Mouse (Mus musculus): ENCODE results near the gene Ticrr. TPM values are rescaled to one million over a fixed set of nuclear protein-coding genes. Genes with fewer than 3 reads are reported as not detected.

The Ticrr gene
- polyA plus RNA-seq, 1 experiment from 2014 or later = 12.7 TPM

GRCm38 (mm10) chr7:79710130-79710607, 50.2 kb downstream of the Ticrr start:
- Histone ChIP-seq H3K4me1 (ENCODE audit: control insufficient read depth, insufficient read depth, low read length) (peaks cover 9% of the 10 kb centered on the region; the same call in 1 of the 2 replicates), H3K27ac (ENCODE audit: low read length) (no peak overlapping the region), H3K4me3 (ENCODE audit: low read depth, low read length) (peak overlapping the region; percentile 23), H3K4me2 (replicated peaks; ENCODE audit: low read depth, low read length) (peak overlapping the region; percentile 60), H3K9me3 (ENCODE audit: control insufficient read depth, low read depth, low read length) (no peaks in the 10 kb centered on the region), H3K27me3 (ENCODE audit: control insufficient read depth, insufficient read depth, low read length) (no peaks in the 10 kb centered on the region), H3K9ac (replicated peaks; ENCODE audit: low read depth, low read length) (no peak overlapping the region; the same call in 1 of the 2 replicates), H3K36me3 (ENCODE audit: control insufficient read depth, insufficient read depth, low read length) (peaks cover 21% of the 10 kb centered on the region; the same call in 1 of the 2 replicates)
- 2% methylated on average over 55 of the region's 55 CpGs for WGBS
- peak; percentile 59; the same call in 1 of the 2 replicates for ATAC-seq (ENCODE audit: insufficient number of reproducible peaks, insufficient read depth, low FRiP score, low read depth)

- H3K4me3 ChIP-seq (ENCODE audit: low read depth, low read length) = no peak overlapping the region
- H3K27me3 ChIP-seq (ENCODE audit: control insufficient read depth, insufficient read depth, low read length) = no peaks in the 10 kb centered on the region
- no peak overlapping the region for H3K27ac ChIP-seq (ENCODE audit: low read length)
- H3K4me2 ChIP-seq (replicated peaks; ENCODE audit: low read depth, low read length) = 0 out of 2 replicates have a peak overlapping the region, but pooled peaks have one; percentile 60
- no peaks in the 10 kb centered on the region for H3K9me3 ChIP-seq (ENCODE audit: control insufficient read depth, low read depth, low read length)
- 54% methylated on average over 17 of the region's 17 CpGs for WGBS
- H3K36me3 ChIP-seq (ENCODE audit: control insufficient read depth, insufficient read depth, low read length) = peaks cover 20% of the 10 kb centered on the region; the same call in 1 of the 2 replicates
- ATAC-seq (ENCODE audit: insufficient number of reproducible peaks, insufficient read depth, low FRiP score, low read depth) = no peak
- peaks cover 9% of the 10 kb centered on the region; the same call in 1 of the 2 replicates for H3K4me1 ChIP-seq (ENCODE audit: control insufficient read depth, insufficient read depth, low read length)
- H3K9ac ChIP-seq (replicated peaks; ENCODE audit: low read depth, low read length) = no peak overlapping the region
These were observed 50.8 kb downstream of the Ticrr start for GRCm38 (mm10) chr7:79710831-79711230.

DNA sequence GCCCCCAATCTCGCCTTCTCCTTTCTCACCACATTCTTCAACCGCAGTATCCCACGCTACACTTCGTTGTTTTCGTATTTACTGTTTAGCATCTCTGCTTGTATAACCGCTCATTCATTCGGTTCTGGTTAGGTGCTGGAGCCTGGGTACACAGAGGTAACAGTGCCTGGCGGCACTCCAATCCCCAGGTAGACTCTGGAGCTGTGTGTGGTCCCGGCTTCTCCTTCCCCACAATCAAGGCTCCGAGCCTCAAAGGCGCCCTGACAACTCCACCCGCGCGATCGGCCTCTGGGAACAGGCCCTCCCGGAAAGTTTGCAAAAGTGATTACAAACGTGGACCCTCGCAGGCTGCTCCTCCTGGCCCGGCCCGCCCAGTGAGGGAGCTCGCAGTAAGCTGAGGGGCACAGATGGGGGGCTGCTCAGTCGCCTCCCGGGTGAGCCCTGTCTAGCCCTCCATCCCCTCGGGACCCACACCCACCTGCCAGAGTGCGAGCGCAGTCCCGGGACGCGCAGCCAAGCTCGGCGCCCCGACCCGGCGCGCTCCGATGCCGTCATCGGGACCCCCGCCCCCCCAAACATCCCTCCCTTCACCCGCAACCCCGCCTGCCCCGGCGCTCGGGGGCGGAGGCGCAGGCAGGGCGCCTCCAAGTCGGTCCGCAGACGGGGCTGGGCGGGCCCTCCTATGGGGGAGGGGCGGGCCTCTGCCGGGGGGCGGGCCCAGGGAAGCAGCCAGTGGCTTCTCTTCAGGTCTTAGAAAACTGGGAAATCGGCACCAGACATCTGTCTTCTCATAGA, 55.4 kb downstream of the Ticrr start, which contains the start of gene Kif7:
Gene Kif7 (minus strand): TSS at position 534 of the 795 bp plus-strand sequence.
- WGBS = under 1% methylated on average over 55 of the region's 55 CpGs

GRCm38 (mm10) chr7:79721386-79721977, 61.5 kb downstream of the Ticrr start:
- under 1% methylated on average over 47 of the region's 48 CpGs for WGBS
- Histone ChIP-seq H3K9me3 (ENCODE audit: control insufficient read depth, low read depth, low read length) (no peaks in the 10 kb centered on the region), H3K4me1 (ENCODE audit: control insufficient read depth, insufficient read depth, low read length) (no peaks in the 10 kb centered on the region), H3K27ac (ENCODE audit: low read length) (no peak overlapping the region), H3K4me2 (replicated peaks; ENCODE audit: low read depth, low read length) (peak overlapping the region; percentile 88), H3K36me3 (ENCODE audit: control insufficient read depth, insufficient read depth, low read length) (no peaks in the 10 kb centered on the region), H3K27me3 (ENCODE audit: control insufficient read depth, insufficient read depth, low read length) (no peaks in the 10 kb centered on the region), H3K9ac (replicated peaks; ENCODE audit: low read depth, low read length) (peak overlapping the region; percentile 49), H3K4me3 (ENCODE audit: low read depth, low read length) (peak overlapping the region; percentile 59)
- peak; percentile 79; the same call in 1 of the 2 replicates for ATAC-seq (ENCODE audit: insufficient number of reproducible peaks, insufficient read depth, low FRiP score, low read depth)

More for the DNA sequence above, 55.4 kb downstream of the Ticrr start, which contains the start of gene Kif7:
- H3K4me1 ChIP-seq (ENCODE audit: control insufficient read depth, insufficient read depth, low read length) = peaks cover 7% of the 10 kb centered on the region; the same call in 1 of the 2 replicates
- H3K4me2 ChIP-seq (replicated peaks; ENCODE audit: low read depth, low read length) = peak within 1 kb of the TSS; percentile 72
- H3K27me3 ChIP-seq (ENCODE audit: control insufficient read depth, insufficient read depth, low read length) = no peaks in the 10 kb centered on the region
- H3K4me3 ChIP-seq (ENCODE audit: low read depth, low read length) = peak within 1 kb of the TSS; percentile 72
- H3K36me3 ChIP-seq (ENCODE audit: control insufficient read depth, insufficient read depth, low read length) = no peaks in the 10 kb centered on the region
- ATAC-seq (ENCODE audit: insufficient number of reproducible peaks, insufficient read depth, low FRiP score, low read depth) = peak; percentile 93
- no peak within 1 kb of the TSS for H3K27ac ChIP-seq (ENCODE audit: low read length)
- peak within 1 kb of the TSS; percentile 80 for H3K9ac ChIP-seq (replicated peaks; ENCODE audit: low read depth, low read length)
- no peaks in the 10 kb centered on the region for H3K9me3 ChIP-seq (ENCODE audit: control insufficient read depth, low read depth, low read length)

DNA sequence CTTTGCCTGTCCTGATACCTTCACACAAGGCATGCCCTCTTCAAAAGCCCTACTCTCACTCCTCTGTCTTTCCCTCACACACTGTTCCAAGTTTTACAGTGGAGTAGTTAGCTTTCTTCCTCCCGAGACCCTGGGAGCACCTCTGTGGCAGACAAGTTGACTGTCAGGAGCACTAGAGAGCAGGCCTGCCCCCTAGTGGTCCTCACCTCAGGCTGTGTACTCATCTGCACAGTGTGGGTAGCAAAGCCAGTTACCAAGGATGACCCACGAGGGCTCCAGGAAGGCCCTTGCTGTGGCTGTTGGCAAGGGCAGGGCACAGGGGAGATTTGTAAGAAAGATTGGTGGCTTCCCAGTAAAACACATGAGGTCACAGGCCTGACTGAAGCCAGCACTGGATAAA, 67.1 kb downstream of the Ticrr start:
- WGBS = 13% methylated on average over 2 of the region's 2 CpGs
- Histone ChIP-seq H3K9me3 (ENCODE audit: control insufficient read depth, low read depth, low read length) (no peaks in the 10 kb centered on the region), H3K4me1 (ENCODE audit: control insufficient read depth, insufficient read depth, low read length) (no peaks in the 10 kb centered on the region), H3K4me3 (ENCODE audit: low read depth, low read length) (no peak overlapping the region), H3K27ac (ENCODE audit: low read length) (no peak overlapping the region), H3K36me3 (ENCODE audit: control insufficient read depth, insufficient read depth, low read length) (no peaks in the 10 kb centered on the region), H3K4me2 (replicated peaks; ENCODE audit: low read depth, low read length) (no peak overlapping the region), H3K9ac (replicated peaks; ENCODE audit: low read depth, low read length) (no peak overlapping the region), H3K27me3 (ENCODE audit: control insufficient read depth, insufficient read depth, low read length) (no peaks in the 10 kb centered on the region)
- no peak for ATAC-seq (ENCODE audit: insufficient number of reproducible peaks, insufficient read depth, low FRiP score, low read depth)

- Histone ChIP-seq H3K9ac (replicated peaks; ENCODE audit: low read depth, low read length) (no peak overlapping the region), H3K36me3 (ENCODE audit: control insufficient read depth, insufficient read depth, low read length) (no peaks in the 10 kb centered on the region), H3K27me3 (ENCODE audit: control insufficient read depth, insufficient read depth, low read length) (no peaks in the 10 kb centered on the region), H3K4me3 (ENCODE audit: low read depth, low read length) (no peak overlapping the region), H3K4me2 (replicated peaks; ENCODE audit: low read depth, low read length) (no peak overlapping the region), H3K9me3 (ENCODE audit: control insufficient read depth, low read depth, low read length) (no peaks in the 10 kb centered on the region), H3K4me1 (ENCODE audit: control insufficient read depth, insufficient read depth, low read length) (no peaks in the 10 kb centered on the region), H3K27ac (ENCODE audit: low read length) (no peak overlapping the region)
- WGBS = 30% methylated on average over 6 of the region's 6 CpGs
- ATAC-seq (ENCODE audit: insufficient number of reproducible peaks, insufficient read depth, low FRiP score, low read depth) = peak; percentile 14; the same call in 1 of the 2 replicates
These were observed 68.2 kb downstream of the Ticrr start for GRCm38 (mm10) chr7:79728219-79728618.

DNA sequence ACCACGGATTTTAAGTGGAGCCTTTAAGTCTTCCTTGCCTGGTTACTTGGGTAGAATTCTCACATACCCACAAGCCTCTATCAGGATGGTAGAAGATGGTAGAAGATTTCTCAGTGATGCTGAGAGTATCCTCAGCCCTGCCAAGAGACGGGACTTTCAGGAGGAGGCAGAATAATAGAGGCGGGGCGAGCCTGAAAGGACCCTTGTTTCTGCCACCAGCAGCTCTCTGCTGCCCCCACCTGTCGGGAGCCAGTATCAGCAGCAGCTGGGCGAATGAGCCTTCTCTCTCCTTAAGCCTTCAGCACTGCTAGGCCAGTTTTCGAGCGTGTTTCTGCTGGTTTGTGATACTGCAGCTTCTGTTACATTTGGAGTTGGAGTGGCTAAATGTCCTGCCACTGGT, 69.2 kb downstream of the Ticrr start:
- Histone ChIP-seq H3K4me2 (replicated peaks; ENCODE audit: low read depth, low read length) (no peak overlapping the region), H3K9me3 (ENCODE audit: control insufficient read depth, low read depth, low read length) (no peaks in the 10 kb centered on the region), H3K27ac (ENCODE audit: low read length) (no peak overlapping the region), H3K27me3 (ENCODE audit: control insufficient read depth, insufficient read depth, low read length) (no peaks in the 10 kb centered on the region), H3K9ac (replicated peaks; ENCODE audit: low read depth, low read length) (no peak overlapping the region), H3K36me3 (ENCODE audit: control insufficient read depth, insufficient read depth, low read length) (no peaks in the 10 kb centered on the region), H3K4me3 (ENCODE audit: low read depth, low read length) (no peak overlapping the region), H3K4me1 (ENCODE audit: control insufficient read depth, insufficient read depth, low read length) (no peaks in the 10 kb centered on the region)
- no peak for ATAC-seq (ENCODE audit: insufficient number of reproducible peaks, insufficient read depth, low FRiP score, low read depth)
- WGBS = 15% methylated on average over 8 of the region's 8 CpGs

- H3K4me3 ChIP-seq (ENCODE audit: low read depth, low read length) = no peak overlapping the region
- no peaks in the 10 kb centered on the region for H3K36me3 ChIP-seq (ENCODE audit: control insufficient read depth, insufficient read depth, low read length)
- no peak overlapping the region for H3K4me2 ChIP-seq (replicated peaks; ENCODE audit: low read depth, low read length)
- no peaks in the 10 kb centered on the region for H3K9me3 ChIP-seq (ENCODE audit: control insufficient read depth, low read depth, low read length)
- H3K9ac ChIP-seq (replicated peaks; ENCODE audit: low read depth, low read length) = no peak overlapping the region
- no peaks in the 10 kb centered on the region for H3K4me1 ChIP-seq (ENCODE audit: control insufficient read depth, insufficient read depth, low read length)
- 64% methylated on average over 11 of the region's 11 CpGs for WGBS
- no peak; the same call in 1 of the 2 replicates for ATAC-seq (ENCODE audit: insufficient number of reproducible peaks, insufficient read depth, low FRiP score, low read depth)
- no peaks in the 10 kb centered on the region for H3K27me3 ChIP-seq (ENCODE audit: control insufficient read depth, insufficient read depth, low read length)
- H3K27ac ChIP-seq (ENCODE audit: low read length) = no peak overlapping the region
These were observed 69.9 kb downstream of the Ticrr start for GRCm38 (mm10) chr7:79729743-79730370.
